Mouse (Mus musculus) kidney, embryonic 14.5 days (tissue): ENCODE measurements at regions not wholly inside any gene's neighbourhood (a gene's known extent, or its start where the extent isn't known, plus 50 kb on each side); places are given as distances from the start of the nearest gene placed in this dataset.

Experiments
- ATAC-seq: fragments of 200-750 bp; cut with Nextera tagmentation; 2 replicates; pipeline ENCODE4 v1.8.0; 2017; ENCODE audit warnings: moderate number of reproducible peaks, mild to moderate bottlenecking, moderate TSS enrichment, moderate library complexity; ENCODE audit not compliant: low FRiP score, low TSS enrichment
- H3K27ac ChIP-seq: fragments of 300-500 bp; sonication (generic); 2 replicates; pipeline ENCODE4 v1.5.1; 2014; ENCODE audit warnings: low read depth, mild to moderate bottlenecking, low read length, moderate library complexity, mixed read lengths
- H3K27me3 ChIP-seq: fragments of 300-500 bp; sonication (generic); 2 replicates; pipeline ENCODE4 v1.6.1; 2014; ENCODE audit warnings: mild to moderate bottlenecking, low read length; ENCODE audit not compliant: control insufficient read depth, insufficient read depth
- H3K36me3 ChIP-seq: fragments of 300-500 bp; sonication (generic); 2 replicates; pipeline ENCODE4 v1.6.1; 2014; ENCODE audit warnings: low read length, mixed read lengths; ENCODE audit not compliant: control insufficient read depth, insufficient read depth
- H3K4me1 ChIP-seq: fragments of 300-500 bp; sonication (generic); 2 replicates; pipeline ENCODE4 v1.6.1; 2014; ENCODE audit warnings: low read length, mixed read lengths; ENCODE audit not compliant: control insufficient read depth, insufficient read depth
- H3K4me2 ChIP-seq: fragments of 300-500 bp; sonication (generic); replicated peaks from 2 replicates; pipeline ENCODE4 v1.6.1; 2014; ENCODE audit warnings: low read depth, mild to moderate bottlenecking, low read length
- H3K4me3 ChIP-seq: fragments of 300-500 bp; sonication (generic); 2 replicates; pipeline ENCODE4 v1.5.1; 2014; ENCODE audit warnings: mild to moderate bottlenecking, low read length
- H3K9ac ChIP-seq: fragments of 300-500 bp; sonication (generic); 2 replicates; pipeline ENCODE4 v1.6.1; 2014; ENCODE audit warnings: low read depth, mild to moderate bottlenecking, low read length, moderate library complexity
- H3K9me3 ChIP-seq: fragments of 300-500 bp; sonication (generic); 2 replicates; pipeline ENCODE4 v1.6.1; 2016; ENCODE audit warnings: low read length; ENCODE audit not compliant: control insufficient read depth
- WGBS: fragments of 180-500 bp; shearing (Covaris S2); extraction: QIAGEN DNeasy Blood & Tissue Kit; methylation state at CpG from one replicate; pipeline ENCODE4 v1.1.7; 2014; 5-methylcytosine and 5-hydroxymethylcytosine counted together

DNA sequence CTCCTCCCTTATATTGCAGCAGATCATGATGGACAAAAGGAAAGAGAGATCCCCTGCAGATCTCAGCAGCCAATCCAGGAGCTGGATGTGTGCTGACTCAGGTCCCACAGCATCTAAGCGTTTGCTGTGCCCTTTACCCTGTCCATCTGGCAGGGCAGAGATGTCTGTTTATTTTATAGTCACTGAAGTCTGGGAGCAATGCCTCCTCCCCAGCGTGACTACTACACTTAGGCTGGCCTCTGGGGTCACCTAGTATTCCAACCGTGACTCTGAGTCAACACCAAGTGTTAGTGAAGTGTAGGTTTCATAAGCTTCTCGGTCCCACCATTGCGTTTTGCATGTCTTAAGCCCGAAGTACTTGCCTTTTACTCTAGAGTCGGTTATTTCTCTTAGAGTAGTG lies 155.3 kb upstream of the Gmds start:
- 11% methylated on average over 7 of the region's 7 CpGs for WGBS
- no peaks in the 10 kb centered on the region for H3K27me3 ChIP-seq
- peak; percentile 87 for ATAC-seq
- no peak overlapping the region for H3K4me3 ChIP-seq
- no peaks in the 10 kb centered on the region for H3K9me3 ChIP-seq
- peaks cover 14% of the 10 kb centered on the region; the same call in 1 of the 2 replicates for H3K4me1 ChIP-seq
- no peaks in the 10 kb centered on the region for H3K36me3 ChIP-seq
- no peak overlapping the region for H3K9ac ChIP-seq
- H3K4me2 ChIP-seq: peak overlapping the region; percentile 27; the same call in 1 of the 2 replicates
- no peak overlapping the region for H3K27ac ChIP-seq

DNA sequence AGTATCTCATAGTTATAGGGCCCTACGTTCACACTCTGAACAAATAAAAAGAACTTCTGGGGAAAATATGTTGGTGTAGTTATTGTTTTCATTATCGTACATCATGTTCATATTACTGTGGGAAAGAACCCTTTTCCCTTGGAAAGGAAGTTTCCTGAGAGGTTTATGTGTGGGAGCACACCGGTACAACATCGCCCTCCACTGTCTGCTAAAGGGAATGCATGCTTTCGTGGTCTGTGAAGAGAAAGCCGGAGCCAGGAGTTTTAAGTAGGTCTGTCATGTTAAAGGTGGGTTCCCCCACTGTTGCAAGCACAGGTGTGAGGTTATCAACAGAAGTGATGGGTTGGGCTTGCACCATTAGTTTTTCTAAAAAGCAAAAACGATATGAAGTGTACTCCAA lies 154.8 kb upstream of the Gmds start:
- 0 out of 2 replicates have a peak, but pooled peaks have one; percentile 32 for ATAC-seq
- WGBS: 14% methylated on average over 7 of the region's 7 CpGs
- H3K27ac ChIP-seq: no peak overlapping the region
- H3K4me1 ChIP-seq: peaks cover 10% of the 10 kb centered on the region; the same call in 1 of the 2 replicates
- H3K9ac ChIP-seq: no peak overlapping the region
- no peak overlapping the region for H3K4me3 ChIP-seq
- H3K9me3 ChIP-seq: no peaks in the 10 kb centered on the region
- peak overlapping the region; percentile 27; the same call in 1 of the 2 replicates for H3K4me2 ChIP-seq
- H3K36me3 ChIP-seq: no peaks in the 10 kb centered on the region
- no peaks in the 10 kb centered on the region for H3K27me3 ChIP-seq

DNA sequence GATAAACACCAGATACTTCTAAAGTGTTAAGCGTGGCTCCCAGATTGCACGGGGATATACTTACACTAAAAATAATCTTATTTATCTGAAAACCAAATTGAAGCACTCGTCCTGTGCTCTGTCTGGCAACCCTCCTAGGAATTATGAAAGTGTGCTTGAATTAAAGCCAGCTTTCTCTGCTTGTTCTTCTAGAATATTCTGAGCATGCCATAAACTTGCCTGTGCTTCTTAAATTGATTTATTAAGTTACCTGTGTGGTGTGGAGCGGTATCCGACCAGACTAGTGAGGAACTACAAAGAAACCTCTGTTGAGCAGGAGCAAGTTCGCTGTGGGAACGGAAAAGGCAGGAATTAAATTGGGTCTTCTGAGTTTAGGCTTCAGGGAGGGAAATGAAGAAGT lies 154.0 kb upstream of the Gmds start:
- Histone ChIP-seq H3K27me3 (no peaks in the 10 kb centered on the region), H3K4me3 (no peak overlapping the region), H3K36me3 (no peaks in the 10 kb centered on the region), H3K9me3 (no peaks in the 10 kb centered on the region), H3K4me2 (no peak overlapping the region), H3K9ac (no peak overlapping the region), H3K4me1 (peaks cover 6% of the 10 kb centered on the region; the same call in 1 of the 2 replicates), H3K27ac (no peak overlapping the region)
- 64% methylated on average over 7 of the region's 7 CpGs for WGBS
- no peak for ATAC-seq

DNA sequence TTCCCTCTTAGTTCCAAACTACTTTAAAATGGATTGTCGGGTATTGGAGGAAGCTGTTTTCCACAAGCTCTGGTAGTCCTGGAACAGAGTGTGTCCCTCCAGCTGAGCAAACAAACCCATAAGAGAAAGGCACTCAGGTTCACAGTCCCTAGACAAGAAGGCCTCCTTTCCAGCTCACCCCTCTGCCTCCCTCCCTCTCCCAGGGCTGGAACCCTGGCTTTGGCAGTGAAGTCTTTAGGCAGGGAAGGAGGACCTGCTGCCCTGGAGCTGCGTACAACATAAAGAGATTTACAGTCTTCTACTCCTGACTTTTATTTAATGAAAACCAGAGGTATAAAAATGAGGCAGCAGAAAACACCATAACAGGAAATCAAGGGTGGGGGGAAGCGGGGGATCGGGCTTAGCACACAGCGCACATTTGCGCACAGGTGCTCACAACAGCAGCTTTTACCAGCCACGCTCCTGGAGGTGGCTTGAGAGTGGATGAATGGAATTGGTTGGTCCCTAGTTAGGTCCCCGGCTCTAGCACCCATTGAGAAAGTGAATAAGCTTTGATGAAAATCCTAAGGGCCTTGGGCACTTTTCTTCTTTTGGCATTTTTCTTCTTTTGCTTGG lies 143.0 kb upstream of the Gmds start:
- H3K27ac ChIP-seq: no peak overlapping the region
- H3K9ac ChIP-seq: no peak overlapping the region
- no peak overlapping the region for H3K4me2 ChIP-seq
- 66% methylated on average over 8 of the region's 8 CpGs for WGBS
- no peaks in the 10 kb centered on the region for H3K27me3 ChIP-seq
- peaks cover 28% of the 10 kb centered on the region for H3K4me1 ChIP-seq
- H3K9me3 ChIP-seq: no peaks in the 10 kb centered on the region
- ATAC-seq: peak; percentile 44; the same call in 1 of the 2 replicates
- H3K36me3 ChIP-seq: no peaks in the 10 kb centered on the region
- no peak overlapping the region for H3K4me3 ChIP-seq

DNA sequence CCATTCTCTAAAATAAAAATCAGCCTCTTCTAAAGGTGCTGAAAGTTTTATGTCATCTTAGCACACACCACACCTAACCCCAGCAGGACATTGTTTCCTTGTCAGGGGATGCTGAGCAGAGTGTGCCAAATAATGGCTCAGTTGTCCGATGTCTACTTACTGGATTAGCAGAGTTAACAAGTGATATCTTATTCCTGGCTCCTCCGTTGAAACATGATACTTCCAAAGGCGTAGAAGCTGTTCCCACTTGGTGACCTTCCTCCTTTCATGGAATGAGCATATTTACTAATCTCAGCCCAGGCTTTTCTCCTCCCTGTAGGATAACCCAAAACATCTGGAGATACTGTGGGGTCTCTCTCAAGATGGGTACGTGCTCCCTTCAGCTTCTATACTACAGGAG lies 141.5 kb upstream of the Gmds start:
- H3K27me3 ChIP-seq: no peaks in the 10 kb centered on the region
- peak overlapping the region; percentile 53; the same call in 1 of the 2 replicates for H3K27ac ChIP-seq
- H3K9me3 ChIP-seq: no peaks in the 10 kb centered on the region

DNA sequence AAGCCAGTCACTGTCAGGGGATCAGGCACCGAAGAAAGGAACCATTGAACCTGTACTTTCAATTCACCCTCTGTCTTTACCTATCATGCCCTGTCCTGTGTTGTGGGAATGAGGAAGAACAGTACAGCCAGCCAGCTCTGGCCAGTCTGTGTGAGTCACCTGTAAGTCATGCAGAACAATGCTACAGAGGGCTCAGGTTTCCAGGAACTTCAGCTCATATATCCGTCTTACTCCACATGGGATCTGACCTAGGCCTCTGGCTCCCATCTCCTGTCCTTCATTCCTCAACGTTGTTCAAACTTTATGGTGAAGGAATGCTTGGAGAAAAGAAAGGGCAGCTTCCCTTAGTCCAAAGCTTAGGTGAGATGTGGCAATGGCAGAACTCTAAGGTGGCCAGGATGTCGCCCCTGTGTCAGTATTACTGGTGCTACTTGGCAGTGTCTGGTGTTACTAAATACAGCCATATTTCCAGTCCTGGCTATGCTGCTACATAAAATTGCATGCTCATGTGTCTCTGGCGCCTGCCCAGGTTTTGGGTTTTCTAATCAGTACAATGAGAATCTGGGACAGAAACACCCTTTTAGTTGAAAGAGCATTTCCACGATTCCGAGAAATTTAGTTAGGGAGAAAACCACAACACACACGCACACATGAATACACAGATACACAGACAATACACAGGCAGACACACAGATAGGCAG lies 140.7 kb upstream of the Gmds start:
- H3K4me3 ChIP-seq: no peak overlapping the region
- no peaks in the 10 kb centered on the region for H3K9me3 ChIP-seq
- H3K27ac ChIP-seq: peak overlapping the region; percentile 53; the same call in 1 of the 2 replicates
- 61% methylated on average over 8 of the region's 8 CpGs for WGBS
- H3K27me3 ChIP-seq: no peaks in the 10 kb centered on the region
- peaks cover 28% of the 10 kb centered on the region for H3K4me1 ChIP-seq
- no peak overlapping the region for H3K4me2 ChIP-seq
- no peaks in the 10 kb centered on the region for H3K36me3 ChIP-seq
- peak; percentile 96 for ATAC-seq
- no peak overlapping the region for H3K9ac ChIP-seq

More for the DNA sequence above, 141.5 kb upstream of the Gmds start:
- Histone ChIP-seq H3K9ac (no peak overlapping the region), H3K4me2 (no peak overlapping the region), H3K4me3 (no peak overlapping the region), H3K36me3 (no peaks in the 10 kb centered on the region), H3K4me1 (peaks cover 28% of the 10 kb centered on the region)
- WGBS: 14% methylated on average over 4 of the region's 4 CpGs
- ATAC-seq: 0 out of 2 replicates have a peak, but pooled peaks have one; percentile 8

DNA sequence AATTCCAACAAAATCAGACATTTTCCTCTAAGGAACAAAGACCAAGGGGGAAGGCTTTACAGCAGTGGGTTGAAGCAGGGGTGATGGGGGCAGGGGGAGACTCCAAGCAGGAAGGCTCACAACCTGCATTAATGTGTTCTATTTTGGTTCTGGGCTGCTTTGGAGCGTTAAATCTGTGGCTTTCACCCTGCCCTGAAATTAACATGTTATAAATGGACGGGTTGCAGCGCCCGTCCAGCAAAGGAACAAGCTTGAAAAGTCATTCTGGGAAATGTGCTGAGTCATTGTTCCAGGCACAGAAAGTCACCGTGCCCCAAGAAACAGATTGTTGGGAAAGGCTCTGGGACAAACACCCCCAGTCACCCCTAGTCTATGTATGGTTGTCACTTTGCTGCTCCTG lies 127.2 kb upstream of the Gmds start:
- 33% methylated on average over 5 of the region's 5 CpGs for WGBS
- no peak for ATAC-seq
- Histone ChIP-seq H3K4me2 (no peak overlapping the region), H3K4me3 (no peak overlapping the region), H3K4me1 (no peaks in the 10 kb centered on the region), H3K9ac (no peak overlapping the region), H3K27me3 (no peaks in the 10 kb centered on the region), H3K36me3 (no peaks in the 10 kb centered on the region), H3K27ac (no peak overlapping the region), H3K9me3 (no peaks in the 10 kb centered on the region)

DNA sequence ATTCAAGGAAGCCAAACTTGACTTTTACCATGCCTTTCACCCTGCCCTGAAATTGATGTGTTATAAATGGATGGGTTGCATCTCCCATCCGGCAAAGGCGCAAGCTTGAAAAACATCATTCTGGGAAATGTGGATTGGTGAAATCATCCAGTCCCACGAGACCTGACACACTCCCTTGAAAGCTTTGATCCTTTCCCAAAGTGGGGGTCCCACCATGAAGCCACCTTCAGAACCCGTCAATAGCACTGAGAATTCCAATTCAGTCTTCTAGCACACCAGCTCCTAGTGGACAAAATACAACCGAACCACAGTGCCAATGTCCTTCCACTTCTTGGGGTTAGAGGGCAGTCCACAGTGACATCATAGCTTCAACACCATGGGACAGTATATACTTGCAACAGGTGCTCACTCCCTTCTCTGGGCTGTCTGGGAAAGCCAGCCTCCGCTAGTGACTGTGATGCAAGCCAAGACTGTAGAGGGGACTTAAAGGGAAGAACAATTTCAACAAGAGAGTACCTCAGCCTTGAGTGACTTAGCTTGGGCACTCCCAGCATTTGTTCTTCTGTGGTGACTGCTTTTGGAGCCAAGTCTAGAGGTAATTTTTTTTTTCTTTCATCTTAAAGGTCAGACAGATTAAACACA lies 126.6 kb upstream of the Gmds start:
- Histone ChIP-seq H3K27me3 (no peaks in the 10 kb centered on the region), H3K4me3 (no peak overlapping the region), H3K27ac (no peak overlapping the region), H3K4me1 (no peaks in the 10 kb centered on the region), H3K36me3 (no peaks in the 10 kb centered on the region), H3K9ac (no peak overlapping the region), H3K4me2 (no peak overlapping the region), H3K9me3 (no peaks in the 10 kb centered on the region)
- peak; percentile 39; the same call in 1 of the 2 replicates for ATAC-seq
- WGBS: 89% methylated on average over 6 of the region's 6 CpGs
